Mouse (Mus musculus) layer of hippocampus, adult 18-20 months (tissue): ENCODE data around the gene Tekt3. TPM values are rescaled to one million over a fixed set of nuclear protein-coding genes. Genes with fewer than 3 reads are reported as not detected.

Experiments used
- total RNA-seq, 2 experiments: library from RNA; stranded (reverse); gene quantifications; 2 replicates each; pipeline ENCODE4 v1.2.3; 2021

Tekt3 gene
- total RNA-seq, 2 experiments from 2014 or later, result not detected

Other genes with a start within 250 kb of the Tekt3 start
- gene Trim16, start 241.4 kb upstream of the Tekt3 start, total RNA-seq, result 1 to 10 TPM; 1.4 TPM
- 1 to 10 TPM; 1.1 to 1.4 TPM for gene Fbxw10, start 214.6 kb upstream of the Tekt3 start, total RNA-seq
- gene Tvp23b, start 182.2 kb upstream of the Tekt3 start, total RNA-seq, result 10 to 100 TPM; 35.9 to 37.4 TPM
- not detected for gene Cdrt4, start 110.5 kb upstream of the Tekt3 start, total RNA-seq
- gene Pmp22, start 67.3 kb downstream of the Tekt3 start, total RNA-seq, result 10 to 100 TPM; 29.1 to 30.5 TPM